Mouse (Mus musculus): ENCODE measurements at regions not wholly inside any gene's neighbourhood (a gene's known extent, or its start where the extent isn't known, plus 50 kb on each side); places are given as distances from the start of the nearest gene placed in this dataset.

GRCm38 (mm10) chr6:31268057-31268456 is 130.5 kb upstream of the Mkln1 start:
- no peak for ATAC-seq (ENCODE audit: low TSS enrichment)

DNA sequence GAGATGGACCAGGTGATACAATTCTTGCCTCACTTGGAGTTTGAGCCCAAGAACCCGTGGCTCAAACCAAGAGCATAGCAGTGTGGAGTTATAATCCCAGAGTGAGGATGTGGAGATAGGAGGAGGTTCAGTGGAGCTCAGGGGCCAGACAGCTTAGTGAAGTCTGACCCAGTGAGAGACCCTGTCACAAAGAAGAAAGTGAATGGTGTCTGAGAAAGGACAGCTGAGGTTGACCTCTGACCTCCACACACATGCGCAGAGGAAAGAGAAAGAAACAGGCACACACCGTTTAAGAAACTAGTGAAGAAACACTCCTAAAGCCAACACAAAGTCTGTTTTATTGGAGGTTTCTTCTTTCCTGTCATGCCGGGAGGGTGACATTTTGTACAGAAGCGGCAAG is 124.7 kb upstream of the Mkln1 start:
- ATAC-seq (ENCODE audit: low TSS enrichment): no peak

DNA sequence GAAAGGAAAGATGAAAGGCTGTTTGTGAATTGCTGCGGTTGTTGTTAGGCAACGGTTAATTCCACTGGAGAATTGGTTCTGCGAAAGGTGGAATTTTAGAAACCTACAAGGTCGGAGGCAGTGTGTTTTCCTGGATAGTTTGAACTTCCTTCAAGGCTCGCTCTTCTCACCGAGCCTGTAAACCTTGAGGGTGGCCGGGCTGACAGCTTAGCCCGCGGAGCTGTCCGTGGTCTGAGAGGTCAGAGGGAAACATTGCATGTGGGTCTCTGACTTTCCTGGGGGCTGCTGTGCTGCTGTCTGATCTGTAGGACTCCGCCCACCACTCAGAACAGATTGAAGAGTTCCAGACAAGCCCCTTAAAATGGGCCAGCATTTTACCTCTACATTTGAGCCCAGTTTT is 124.3 kb upstream of the Mkln1 start:
- no peak for ATAC-seq (ENCODE audit: low TSS enrichment)

DNA sequence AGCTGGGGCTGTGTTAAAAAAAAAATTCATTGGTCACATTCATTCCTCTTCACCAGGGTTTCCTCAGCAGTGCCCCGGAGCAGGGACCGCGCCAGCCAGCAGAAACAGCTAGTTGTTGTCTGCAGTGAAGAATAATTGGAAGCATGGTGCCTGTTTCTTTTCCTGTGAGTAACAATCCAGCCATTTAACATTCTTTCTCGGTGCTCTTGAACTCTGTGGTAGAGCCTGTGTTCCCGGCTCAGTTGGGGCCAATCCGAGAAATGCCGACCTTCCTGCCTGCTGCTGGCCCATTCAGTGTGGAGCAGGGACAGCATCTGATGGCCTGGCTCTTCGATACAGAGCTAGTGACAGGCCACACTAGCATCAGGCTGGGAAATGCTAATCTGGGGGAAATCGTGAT is 120.7 kb upstream of the Mkln1 start:
- ATAC-seq (ENCODE audit: low TSS enrichment): peak; percentile 60

DNA sequence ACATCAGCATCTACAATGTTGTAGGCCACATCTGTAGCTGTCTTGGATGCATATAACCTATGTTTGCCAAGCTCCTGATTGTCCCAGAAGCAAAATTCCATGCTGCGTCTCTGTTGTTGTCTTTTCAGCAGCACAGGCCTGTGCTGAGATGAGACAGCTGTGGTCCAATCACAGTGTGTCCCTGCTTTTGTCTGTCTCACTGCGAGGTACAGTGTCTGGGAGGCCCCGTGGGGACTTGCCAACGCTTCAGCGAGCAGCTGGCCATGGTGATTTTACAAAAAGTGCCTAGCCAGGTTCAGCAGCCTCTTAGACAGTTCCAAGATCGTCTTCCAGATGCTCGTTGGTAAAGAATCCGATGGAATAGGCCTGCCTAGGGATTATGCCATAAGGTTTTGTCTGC is 114.6 kb upstream of the Mkln1 start:
- no peak for ATAC-seq (ENCODE audit: low TSS enrichment)

DNA sequence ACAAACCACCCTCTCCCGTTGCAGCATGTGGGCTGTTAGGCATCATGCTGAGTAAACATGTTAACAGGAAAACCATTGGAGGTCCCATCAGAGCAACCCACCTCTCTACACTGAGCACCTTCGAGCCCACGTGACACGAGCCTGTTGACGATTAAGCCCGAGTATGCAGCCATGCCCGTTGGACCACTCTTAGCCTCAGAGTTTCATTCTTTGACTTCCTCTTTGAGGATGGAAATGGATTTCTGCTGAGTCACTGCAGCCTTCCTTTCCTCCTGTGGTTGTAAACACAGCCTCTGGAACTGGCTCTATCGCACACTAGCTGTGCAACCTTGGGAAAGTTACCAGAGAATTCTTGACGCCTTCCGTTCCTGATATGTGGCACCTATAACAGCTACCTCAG is 114.1 kb upstream of the Mkln1 start:
- ATAC-seq (ENCODE audit: low TSS enrichment): no peak; the same call in 1 of the 2 replicates

DNA sequence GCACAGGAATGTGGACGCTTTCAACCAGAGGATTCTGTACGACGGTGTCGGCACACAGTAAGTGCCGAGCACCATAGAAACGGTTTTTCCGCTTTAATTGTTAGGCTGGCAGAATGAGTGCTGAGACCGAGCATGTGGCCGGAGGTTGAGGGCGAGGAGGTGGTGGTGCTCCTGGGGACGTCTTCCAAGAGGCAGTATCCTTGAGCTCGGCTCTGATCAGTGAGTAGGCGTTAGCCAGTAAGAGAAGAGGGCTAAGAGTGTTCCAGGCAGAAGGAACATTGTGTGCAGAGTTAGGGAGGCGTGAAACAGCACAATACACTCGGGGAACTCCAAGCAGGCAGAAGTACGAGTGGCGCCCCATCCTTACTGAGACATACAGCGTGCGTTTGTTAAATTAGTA is 113.5 kb upstream of the Mkln1 start:
- peak; percentile 54 for ATAC-seq (ENCODE audit: low TSS enrichment)

GRCm38 (mm10) chr6:31285981-31286737 is 112.4 kb upstream of the Mkln1 start:
- no peak for ATAC-seq (ENCODE audit: low TSS enrichment)

DNA sequence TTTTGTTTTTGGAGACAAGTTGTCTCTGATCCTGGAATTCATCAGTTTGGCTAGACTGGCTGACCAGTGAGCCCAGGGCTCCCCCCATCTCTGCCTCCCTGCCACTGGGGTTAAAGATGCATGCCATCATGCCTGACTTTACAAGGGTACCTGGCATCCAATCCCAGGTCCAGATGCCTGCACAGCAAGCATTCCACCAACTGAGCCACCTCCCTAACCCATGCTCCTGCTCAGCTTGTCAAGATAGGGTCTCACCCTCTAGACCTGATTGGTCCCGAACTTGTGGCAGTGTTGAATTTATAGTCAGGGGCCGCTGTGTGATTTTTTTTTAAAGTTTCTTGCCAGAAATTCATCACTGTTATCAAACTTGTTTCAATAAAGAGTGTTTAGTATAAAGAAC is 111.4 kb upstream of the Mkln1 start:
- no peak for ATAC-seq (ENCODE audit: low TSS enrichment)

- ATAC-seq (ENCODE audit: low TSS enrichment): peak; percentile 25; the same call in 1 of the 2 replicates
Measured at GRCm38 (mm10) chr6:31287686-31288085, 110.8 kb upstream of the Mkln1 start.

DNA sequence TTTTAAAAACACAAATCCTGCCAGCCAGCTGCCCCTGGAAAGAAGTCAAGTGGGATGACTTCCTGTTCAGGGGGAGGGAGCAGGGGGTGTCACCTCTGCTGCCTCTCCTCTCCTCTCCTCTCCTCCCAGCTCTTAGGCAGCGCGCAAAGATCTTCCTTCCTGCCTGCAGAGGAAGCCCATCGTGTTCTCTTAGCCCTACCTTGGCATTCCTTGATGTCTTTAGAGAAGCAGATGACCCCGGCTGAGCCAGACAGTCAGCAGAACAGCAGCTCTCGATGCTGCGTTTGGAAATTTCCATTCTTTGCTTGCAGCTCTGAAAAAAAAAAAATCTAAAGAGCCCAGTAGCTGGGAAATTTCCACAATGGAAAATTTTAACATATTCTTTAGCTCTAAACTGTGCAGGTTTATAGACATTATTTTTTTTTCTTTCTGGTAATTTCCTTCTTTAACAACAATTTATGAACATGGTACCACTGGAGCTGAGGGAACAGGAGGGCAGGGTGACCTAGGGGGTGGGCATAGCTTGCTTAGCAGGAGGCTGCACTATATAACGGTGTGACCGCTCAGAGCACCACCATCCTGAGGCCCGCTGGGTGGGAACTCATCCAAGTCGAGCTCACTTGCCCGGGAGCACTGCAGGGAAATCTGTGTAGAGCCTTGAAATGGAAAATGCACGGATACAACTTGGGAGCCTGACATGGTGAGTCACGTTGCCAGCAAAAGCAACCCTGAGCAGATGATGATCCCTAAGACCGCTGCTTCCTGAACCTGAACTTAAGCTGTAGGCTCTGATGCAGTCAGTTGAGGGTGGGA is 109.9 kb upstream of the Mkln1 start:
- peak; percentile 38 for ATAC-seq (ENCODE audit: low TSS enrichment)

DNA sequence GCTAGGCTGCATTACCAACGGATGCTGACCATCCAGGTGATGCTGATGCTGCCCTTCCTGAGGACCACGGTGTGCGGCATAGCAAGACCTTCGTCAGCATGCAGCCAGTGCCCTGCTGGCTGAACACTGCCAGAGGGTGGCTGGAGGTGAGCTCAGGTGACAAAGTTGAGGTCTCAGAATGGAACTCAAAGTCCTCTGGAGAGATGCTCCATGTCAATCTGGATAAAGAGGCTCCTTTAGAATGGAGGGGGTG is 109.4 kb upstream of the Mkln1 start:
- ATAC-seq (ENCODE audit: low TSS enrichment): no peak

DNA sequence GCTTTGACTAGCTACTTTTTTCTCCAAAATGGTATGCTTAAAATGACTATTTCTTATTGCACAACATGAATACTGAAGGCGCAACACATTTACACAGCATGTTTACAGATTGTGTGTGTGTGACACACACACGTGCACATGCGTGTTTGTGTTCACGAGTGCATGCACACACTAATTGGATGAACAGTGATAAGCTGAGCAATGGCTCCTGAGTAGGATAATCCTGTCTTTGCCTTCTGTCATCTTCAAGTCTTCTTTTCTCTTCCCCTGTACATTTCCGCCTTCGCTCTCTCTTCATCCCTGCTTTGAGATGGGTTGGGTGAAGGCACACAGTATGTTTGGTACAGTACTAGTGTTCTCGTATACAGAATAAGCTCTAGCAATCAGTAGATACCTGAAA is 106.5 kb upstream of the Mkln1 start:
- ATAC-seq (ENCODE audit: low TSS enrichment): no peak

DNA sequence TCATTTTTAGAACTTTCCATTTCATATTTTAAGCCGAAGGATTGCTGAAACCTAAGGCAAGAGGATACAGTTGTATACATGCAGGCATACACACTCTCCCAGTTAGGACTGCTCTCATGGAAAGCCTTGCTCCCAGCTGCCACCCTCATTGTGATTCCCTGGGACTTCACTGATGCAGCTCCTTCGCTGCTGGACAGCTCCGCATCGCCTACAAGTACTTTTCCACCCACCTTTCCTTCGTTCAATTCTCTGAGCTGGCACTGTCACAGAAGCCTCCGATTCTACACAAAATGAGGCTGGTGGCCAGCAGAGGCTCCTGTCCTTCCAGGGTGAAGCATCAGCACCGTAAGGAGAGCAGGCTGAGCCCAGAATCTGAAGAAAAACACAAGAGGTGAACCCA is 105.5 kb upstream of the Mkln1 start:
- peak; percentile 45; the same call in 1 of the 2 replicates for ATAC-seq (ENCODE audit: low TSS enrichment)

GRCm38 (mm10) chr6:31299395-31299794 is 99.1 kb upstream of the Mkln1 start:
- peak; percentile 50 for ATAC-seq (ENCODE audit: low TSS enrichment)

GRCm38 (mm10) chr6:31305736-31306135 is 92.8 kb upstream of the Mkln1 start:
- peak; percentile 58 for ATAC-seq (ENCODE audit: low TSS enrichment)

DNA sequence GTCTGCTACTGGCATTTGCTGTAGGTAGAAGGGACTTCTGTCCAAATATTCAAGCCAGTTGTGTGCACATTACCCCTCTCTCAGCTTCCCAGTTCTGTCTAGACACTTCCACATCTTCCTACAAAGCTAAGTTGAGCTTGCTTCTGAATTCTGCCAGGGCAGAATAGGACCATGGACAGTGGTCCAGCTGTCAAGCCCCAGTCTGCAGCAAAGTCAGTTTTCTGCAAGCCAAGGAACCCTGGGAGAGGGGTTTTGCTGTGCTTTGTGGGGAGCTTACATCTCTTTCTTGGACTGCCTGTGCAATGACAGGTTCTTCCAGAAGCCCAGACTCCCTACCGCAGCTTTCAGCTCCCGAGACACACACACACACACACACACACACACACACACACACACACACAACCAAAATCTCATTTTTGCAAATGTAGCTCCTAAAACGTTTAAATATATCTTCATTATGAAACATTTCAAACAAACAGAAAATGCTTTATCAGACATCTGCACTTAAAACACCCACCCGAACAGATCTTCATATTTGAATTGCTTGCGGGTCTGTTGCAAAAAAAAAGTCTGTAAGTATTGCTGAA is 91.4 kb upstream of the Mkln1 start:
- ATAC-seq (ENCODE audit: low TSS enrichment): peak; percentile 25; the same call in 1 of the 2 replicates

GRCm38 (mm10) chr6:31307899-31308298 is 90.6 kb upstream of the Mkln1 start:
- no peak for ATAC-seq (ENCODE audit: low TSS enrichment)

DNA sequence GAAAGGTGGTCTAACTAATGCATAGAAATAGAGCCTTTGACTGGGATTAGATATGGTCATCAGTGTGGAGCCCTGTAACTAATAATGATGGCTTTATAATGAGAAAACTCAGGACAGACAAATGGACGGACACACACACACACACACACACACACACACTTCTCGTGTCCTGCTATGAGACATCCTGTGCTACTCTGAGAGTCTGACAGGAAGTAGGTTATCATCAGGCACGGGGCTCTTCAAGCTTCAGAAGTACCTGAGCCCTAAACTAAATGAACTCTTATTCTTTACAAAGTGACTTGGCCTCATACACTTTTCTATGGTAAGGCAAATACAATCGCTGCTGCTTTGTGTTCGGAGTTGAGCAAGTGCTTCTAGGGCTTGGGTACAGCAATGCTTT is 87.9 kb upstream of the Mkln1 start:
- no peak for ATAC-seq (ENCODE audit: low TSS enrichment)

GRCm38 (mm10) chr6:31313869-31314470 is 84.6 kb upstream of the Mkln1 start:
- ATAC-seq (ENCODE audit: low TSS enrichment): peak; percentile 64

GRCm38 (mm10) chr6:31317741-31318225 is 80.8 kb upstream of the Mkln1 start:
- ATAC-seq (ENCODE audit: low TSS enrichment): peak; percentile 62

GRCm38 (mm10) chr6:31318506-31318905 is 80.0 kb upstream of the Mkln1 start:
- ATAC-seq (ENCODE audit: low TSS enrichment): peak; percentile 14; the same call in 1 of the 2 replicates
